Comparison of ENCODE assay signal across 10 mouse cellular contexts in the genomic region with DNA sequence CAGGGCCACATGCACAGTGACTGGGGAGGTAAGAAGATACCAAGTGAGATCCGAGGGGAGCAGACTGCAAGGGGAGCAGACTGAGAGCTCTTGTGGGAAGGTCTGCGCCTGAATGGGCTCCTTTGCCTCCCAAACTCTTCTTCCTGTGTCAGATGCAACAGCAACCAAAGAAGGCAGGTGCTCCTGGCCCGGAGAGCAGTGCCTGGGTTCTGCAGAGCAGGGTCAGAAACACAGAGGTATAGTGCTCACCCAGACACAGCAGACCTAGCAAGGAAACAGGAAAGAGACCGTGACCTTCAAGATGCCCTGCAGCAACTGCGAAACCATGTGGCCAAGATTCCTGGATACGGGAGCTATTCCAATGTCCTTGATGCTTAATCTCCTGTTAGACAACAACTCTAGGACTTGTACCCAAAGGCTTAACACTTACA.
A peak's percentile ranks its signal among the peaks of the same experiment; 100 is the strongest.
DNase-seq lines count a peak whose midpoint lies in the region.
"Had no signal": no experiment of that assay in that cellular context is flagged by ENCODE, and none has a peak within 500 bp of the region (broad histone marks: within the 10 kb centered on the region; RNA-seq: fewer than 3 reads in every experiment).

No protein-coding gene starts in this region.

- DNase-seq in adrenal gland, adult (ENCODE audit: inconsistent age in 2 of 2, low spot score in 1 of 2): peak; percentile 44 to 81
- DNase-seq in adrenal gland, adult 18-20 months (ENCODE audit: low spot score in 2 of 2): no peak
- peak; percentile 68 for DNase-seq in ovary, adult 18-20 months (ENCODE audit: low spot score)
- DNase-seq in ovary, postnatal 14 days (ENCODE audit: low spot score): no peak
- peak; percentile 59 to 76 for DNase-seq in kidney, adult 8-10 months
- DNase-seq in ovary, postnatal 10 days (ENCODE audit: low spot score): peak; percentile 9
- DNase-seq in lung, postnatal 25 days (ENCODE audit: low spot score): no peak
- DNase-seq in spleen, postnatal 10 days (ENCODE audit: low spot score in 2 of 2): no peak
- DNase-seq: right cerebral cortex, postnatal 4 days; thymus, postnatal 36 days had no signal

Comparison
In these comparisons a context has a peak if more than half of its experiments do, and no peak if none do; other contexts are left out.
1. DNase-seq: peak in adrenal gland, adult (2 of 2), ovary, adult 18-20 months (single experiment), kidney, adult 8-10 months (2 of 2) and ovary, postnatal 10 days (single experiment); none in adrenal gland, adult 18-20 months (0 of 2), ovary, postnatal 14 days (single experiment), lung, postnatal 25 days (single experiment) and spleen, postnatal 10 days (0 of 2).